Mouse (Mus musculus): ENCODE measurements around the gene Arpc4.

GRCm38 (mm10) chr6:113390715-113391114 is 12.8 kb downstream of the Arpc4 start:
- TF ChIP-seq CTCF (IDR thresholded peaks at IDR 0.05; ENCODE audit: low read depth, low read length) (no peak), POLR2A (IDR thresholded peaks at IDR 0.05; ENCODE audit: borderline replicate concordance, low read depth, low read length) (no peak)
